Mouse (Mus musculus) forebrain, embryonic 12.5 days (tissue): ENCODE data around the gene Mbtps2. TPM values are rescaled to one million over a fixed set of nuclear protein-coding genes. Genes with fewer than 3 reads are reported as not detected.

ENCODE experiments used
- ATAC-seq: fragments of 200-750 bp; cut with Nextera tagmentation; 2 replicates; pipeline ENCODE4 v1.8.0; 2017; ENCODE audit warnings: moderate TSS enrichment; ENCODE audit not compliant: low FRiP score
- H3K27ac ChIP-seq: fragments of 300-500 bp; sonication (generic); 2 replicates; pipeline ENCODE4 v1.5.1; 2016; ENCODE audit warnings: mild to moderate bottlenecking
- H3K27me3 ChIP-seq: fragments of 300-500 bp; sonication (generic); 2 replicates; pipeline ENCODE4 v1.6.1; 2016; ENCODE audit warnings: mild to moderate bottlenecking
- H3K36me3 ChIP-seq: fragments of 300-500 bp; sonication (generic); replicated peaks from 2 replicates; pipeline ENCODE4 v1.6.1; 2016; ENCODE audit warnings: mild to moderate bottlenecking
- H3K4me1 ChIP-seq: fragments of 300-500 bp; sonication (generic); 2 replicates; pipeline ENCODE4 v1.6.1; 2016
- H3K4me2 ChIP-seq: fragments of 300-500 bp; sonication (generic); 2 replicates; pipeline ENCODE4 v1.6.1; 2016; ENCODE audit warnings: mild to moderate bottlenecking, moderate library complexity
- H3K4me3 ChIP-seq: fragments of 300-500 bp; sonication (generic); replicated peaks from 2 replicates; pipeline ENCODE4 v1.5.1; 2016; ENCODE audit warnings: mild to moderate bottlenecking
- H3K9ac ChIP-seq: fragments of 300-500 bp; sonication (generic); 2 replicates; pipeline ENCODE4 v1.6.1; 2016; ENCODE audit warnings: mild to moderate bottlenecking
- H3K9me3 ChIP-seq: fragments of 300-500 bp; sonication (generic); 2 replicates; pipeline ENCODE4 v1.6.1; 2016
- WGBS: fragments of 180-500 bp; shearing (Covaris S2); methylation state at CpG from one replicate; pipeline ENCODE4 v1.1.7; 2016; 5-methylcytosine and 5-hydroxymethylcytosine counted together
- polyA plus RNA-seq: library from polyadenylated mRNA; unstranded; fragments of >200 nt; fragmentation: Nextera tagmentation; extraction: Ambion mirVana; gene quantifications from 2 replicates; pipeline ENCODE4 v1.2.1, GENCODE M21; 2016

The Mbtps2 gene
- polyA plus RNA-seq: 25.3 and 25.4 TPM in 2 replicates

DNA sequence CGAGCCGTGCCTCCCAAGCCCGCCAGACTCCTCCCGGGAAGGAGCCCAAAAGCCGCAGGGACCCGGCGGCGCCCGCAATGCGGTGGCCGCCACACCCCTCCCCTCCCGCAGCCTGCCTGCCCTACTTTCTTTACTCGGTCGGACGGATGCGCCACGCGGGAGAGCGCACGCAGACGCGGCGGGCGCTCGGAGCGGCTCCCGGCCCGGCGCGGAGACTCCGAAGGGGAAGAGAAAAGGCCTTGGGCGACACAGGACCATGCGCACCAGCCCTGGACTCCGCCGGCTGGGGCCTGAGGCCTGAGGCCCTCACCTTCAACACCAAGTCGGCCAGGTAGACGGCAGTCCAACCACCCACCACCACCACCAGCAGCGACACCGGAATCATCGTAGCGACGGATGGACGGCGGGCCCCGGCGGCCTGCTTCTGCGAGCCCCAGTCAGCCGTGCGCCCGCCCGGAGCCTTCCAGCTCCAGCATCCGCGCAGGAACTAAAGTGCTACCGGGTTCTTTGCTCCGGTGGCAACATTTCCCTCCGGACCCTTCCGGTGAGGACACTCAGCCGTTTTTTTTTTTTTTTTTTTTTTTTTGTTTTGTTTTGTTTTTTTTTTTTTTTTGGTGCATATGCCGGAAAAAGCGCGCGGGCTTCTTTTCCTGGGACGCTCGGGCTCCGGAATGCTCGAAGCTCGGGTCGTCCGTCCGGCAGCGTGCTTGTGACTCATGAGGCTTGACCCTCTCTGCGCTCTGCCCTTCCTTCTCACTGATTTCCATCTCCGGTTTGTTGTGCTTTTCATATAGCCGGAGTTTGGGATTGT lies at the start of gene Mbtps2:
Gene Mbtps2 (minus strand): TSS at position 530 of the 811 bp plus-strand sequence.
- ATAC-seq: peak; percentile 88
- no peaks in the 10 kb centered on the region for H3K27me3 ChIP-seq
- peak within 1 kb of the TSS; percentile 69 for H3K9ac ChIP-seq
- peak within 1 kb of the TSS; percentile 88 for H3K27ac ChIP-seq
- WGBS: 16% methylated on average over 71 of the region's 74 CpGs
- peak within 1 kb of the TSS; percentile 60 for H3K4me3 ChIP-seq
- H3K36me3 ChIP-seq: no peaks in the 10 kb centered on the region
- no peaks in the 10 kb centered on the region for H3K9me3 ChIP-seq
- peaks cover 4% of the 10 kb centered on the region for H3K4me1 ChIP-seq
- H3K4me2 ChIP-seq: peak within 1 kb of the TSS; percentile 51

DNA sequence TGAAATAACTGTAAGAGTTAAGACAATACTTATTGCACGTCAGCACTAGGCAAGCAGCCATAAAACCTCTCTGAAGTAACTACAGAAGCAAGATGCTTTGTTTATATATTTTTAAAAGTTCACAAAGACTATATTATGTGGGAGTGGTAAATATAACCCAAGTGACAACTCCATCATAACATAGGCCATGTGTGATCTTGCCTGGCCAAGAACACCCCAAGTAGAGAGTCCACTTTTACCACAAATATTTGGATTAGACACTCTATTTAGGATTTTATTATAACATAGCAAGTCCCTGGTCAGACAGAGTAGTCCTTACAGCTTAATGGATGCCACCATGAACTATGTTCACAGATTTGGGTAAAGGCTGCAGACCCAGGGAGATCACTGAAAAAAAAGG lies 47.9 kb upstream of the Mbtps2 start:
- Histone ChIP-seq H3K27ac (no peak overlapping the region), H3K4me2 (no peak overlapping the region), H3K4me1 (no peaks in the 10 kb centered on the region), H3K36me3 (no peaks in the 10 kb centered on the region), H3K4me3 (no peak overlapping the region), H3K9ac (no peak overlapping the region), H3K9me3 (no peaks in the 10 kb centered on the region), H3K27me3 (no peaks in the 10 kb centered on the region)
- ATAC-seq: no peak
- 80% methylated on average over 1 of the region's 1 CpGs for WGBS

DNA sequence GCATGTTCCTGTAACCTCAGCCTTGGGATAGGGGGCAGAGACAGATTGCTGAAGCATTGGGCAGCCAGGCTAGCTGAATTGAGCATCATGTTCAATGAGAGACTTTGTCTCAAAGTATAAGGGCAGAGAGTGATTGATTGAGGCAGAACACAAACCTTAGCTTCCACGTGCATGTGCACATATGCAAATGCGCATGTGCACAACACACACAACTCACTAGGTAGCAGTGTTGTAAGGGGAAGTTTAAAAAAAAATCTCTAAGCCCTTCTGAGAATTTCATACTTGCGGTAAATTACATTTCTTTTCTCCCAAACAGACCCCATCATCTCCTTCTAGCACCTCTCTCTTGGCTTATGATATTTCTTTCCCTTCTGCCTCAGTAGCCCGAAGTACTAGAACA lies 46.2 kb upstream of the Mbtps2 start:
- H3K4me3 ChIP-seq: no peak overlapping the region
- no peak overlapping the region for H3K9ac ChIP-seq
- H3K9me3 ChIP-seq: no peaks in the 10 kb centered on the region
- H3K36me3 ChIP-seq: no peaks in the 10 kb centered on the region
- ATAC-seq: no peak
- 71% methylated on average over 4 of the region's 4 CpGs for WGBS
- no peak overlapping the region for H3K4me2 ChIP-seq
- no peaks in the 10 kb centered on the region for H3K27me3 ChIP-seq
- H3K4me1 ChIP-seq: no peaks in the 10 kb centered on the region
- H3K27ac ChIP-seq: no peak overlapping the region

DNA sequence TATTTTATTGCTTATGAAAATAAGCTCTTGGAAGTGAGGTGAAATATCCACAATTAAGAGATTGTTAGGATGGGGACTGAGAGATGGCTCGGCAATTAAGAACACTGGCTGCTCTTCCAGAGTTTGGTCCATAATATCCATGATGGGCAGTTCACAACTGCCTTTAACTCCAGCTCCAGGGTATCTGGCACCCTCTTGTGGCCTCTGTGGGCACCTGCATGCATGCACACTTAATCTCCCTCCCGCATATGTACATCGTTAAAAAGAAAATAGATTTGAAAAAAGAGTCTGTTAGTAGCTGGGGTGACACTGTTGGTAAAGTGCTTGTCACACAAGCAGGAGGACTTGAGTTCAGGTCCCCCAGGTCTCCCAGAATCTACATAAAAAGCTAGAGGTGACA lies 45.8 kb upstream of the Mbtps2 start:
- Histone ChIP-seq H3K4me2 (no peak overlapping the region), H3K9me3 (no peaks in the 10 kb centered on the region), H3K9ac (no peak overlapping the region), H3K27ac (no peak overlapping the region), H3K4me1 (no peaks in the 10 kb centered on the region), H3K4me3 (no peak overlapping the region), H3K36me3 (no peaks in the 10 kb centered on the region), H3K27me3 (no peaks in the 10 kb centered on the region)
- WGBS: 27% methylated on average over 3 of the region's 3 CpGs
- peak; percentile 64; the same call in 1 of the 2 replicates for ATAC-seq

DNA sequence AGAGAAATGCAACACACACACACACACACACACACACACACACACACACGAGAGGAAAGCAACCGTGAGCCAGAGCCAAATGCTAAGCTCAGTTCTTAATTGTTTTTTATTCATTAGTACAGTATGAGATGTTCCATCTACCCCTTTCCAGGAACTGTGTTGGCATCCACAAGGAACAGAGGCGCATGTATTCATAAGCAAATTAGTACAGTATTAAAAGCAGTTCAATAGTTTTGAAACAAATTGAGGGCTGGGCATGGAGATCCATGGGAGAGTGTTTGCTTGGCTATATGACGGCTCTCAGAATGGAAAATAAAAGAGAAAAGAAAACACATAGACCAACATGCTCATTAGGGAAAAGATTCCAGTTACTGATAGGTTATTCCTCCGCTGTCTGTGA lies 44.3 kb upstream of the Mbtps2 start:
- H3K4me1 ChIP-seq: no peaks in the 10 kb centered on the region
- no peak overlapping the region for H3K27ac ChIP-seq
- no peaks in the 10 kb centered on the region for H3K9me3 ChIP-seq
- H3K36me3 ChIP-seq: no peaks in the 10 kb centered on the region
- 61% methylated on average over 5 of the region's 5 CpGs for WGBS
- H3K27me3 ChIP-seq: no peaks in the 10 kb centered on the region
- H3K9ac ChIP-seq: no peak overlapping the region
- no peak overlapping the region for H3K4me3 ChIP-seq
- no peak for ATAC-seq
- no peak overlapping the region for H3K4me2 ChIP-seq

DNA sequence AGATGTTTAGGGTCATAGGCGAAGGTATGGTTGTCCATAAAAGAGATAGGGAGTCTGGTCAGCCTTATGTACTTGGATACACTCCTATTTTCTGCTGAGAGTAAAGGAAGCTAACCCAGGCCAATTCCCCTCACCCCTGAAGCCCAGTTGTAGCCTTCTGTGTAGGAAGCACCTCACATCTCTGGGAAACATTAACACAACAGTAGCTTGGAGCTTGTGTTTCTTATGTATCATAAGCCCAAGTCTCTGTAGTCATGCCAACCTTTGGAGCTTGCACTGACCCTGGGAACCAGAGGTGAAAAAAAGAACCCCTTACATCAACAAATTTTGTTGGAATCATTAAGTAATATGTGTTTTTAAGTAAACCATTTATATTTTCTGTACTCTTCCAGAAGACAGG lies 38.7 kb upstream of the Mbtps2 start:
- Histone ChIP-seq H3K9ac (no peak overlapping the region), H3K4me1 (no peaks in the 10 kb centered on the region), H3K4me2 (no peak overlapping the region), H3K4me3 (no peak overlapping the region), H3K27me3 (no peaks in the 10 kb centered on the region), H3K9me3 (no peaks in the 10 kb centered on the region), H3K36me3 (no peaks in the 10 kb centered on the region), H3K27ac (no peak overlapping the region)
- WGBS: 73% methylated on average over 1 of the region's 1 CpGs
- ATAC-seq: no peak

DNA sequence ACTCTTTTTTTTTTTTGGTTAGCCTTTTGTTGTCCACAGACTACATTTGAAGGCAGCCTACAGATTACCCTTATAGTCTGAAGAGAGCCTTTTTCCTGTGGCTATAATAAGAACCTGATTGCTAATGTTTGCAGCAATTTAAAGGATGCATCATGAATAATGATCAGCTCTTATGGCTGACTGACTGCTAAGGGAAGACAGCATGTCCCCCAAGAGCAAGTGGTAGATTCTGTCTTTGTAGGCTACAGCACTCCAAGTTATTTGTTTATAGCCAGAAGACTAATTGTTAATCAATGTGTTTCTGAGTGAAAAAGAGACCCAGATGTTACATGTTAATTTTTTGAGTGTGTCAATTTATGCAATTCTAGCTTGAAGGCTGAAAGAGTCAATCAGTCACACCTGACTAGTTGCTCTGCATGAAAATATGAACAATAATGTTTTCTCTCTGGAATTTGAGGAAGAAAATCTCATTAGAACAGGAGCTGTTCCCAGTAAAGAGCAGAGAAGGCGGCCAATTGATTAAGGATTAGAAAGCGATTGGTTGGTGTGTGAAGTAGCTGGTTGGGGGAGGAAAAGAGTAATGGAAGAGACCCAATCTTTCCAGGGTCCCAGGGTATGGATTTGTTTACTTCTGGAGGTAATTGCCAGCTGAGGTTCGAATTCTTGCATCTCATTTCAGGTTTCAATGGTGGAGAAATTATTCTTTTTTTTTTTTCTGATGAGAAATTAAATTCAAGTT lies 35.3 kb upstream of the Mbtps2 start:
- Histone ChIP-seq H3K4me2 (no peak overlapping the region), H3K36me3 (no peaks in the 10 kb centered on the region), H3K9me3 (no peaks in the 10 kb centered on the region), H3K4me3 (no peak overlapping the region), H3K4me1 (no peaks in the 10 kb centered on the region), H3K9ac (no peak overlapping the region), H3K27me3 (no peaks in the 10 kb centered on the region), H3K27ac (0 out of 2 replicates have a peak overlapping the region, but pooled peaks have one; percentile 31)
- peak; percentile 60; the same call in 1 of the 2 replicates for ATAC-seq
- 37% methylated on average over 3 of the region's 3 CpGs for WGBS

DNA sequence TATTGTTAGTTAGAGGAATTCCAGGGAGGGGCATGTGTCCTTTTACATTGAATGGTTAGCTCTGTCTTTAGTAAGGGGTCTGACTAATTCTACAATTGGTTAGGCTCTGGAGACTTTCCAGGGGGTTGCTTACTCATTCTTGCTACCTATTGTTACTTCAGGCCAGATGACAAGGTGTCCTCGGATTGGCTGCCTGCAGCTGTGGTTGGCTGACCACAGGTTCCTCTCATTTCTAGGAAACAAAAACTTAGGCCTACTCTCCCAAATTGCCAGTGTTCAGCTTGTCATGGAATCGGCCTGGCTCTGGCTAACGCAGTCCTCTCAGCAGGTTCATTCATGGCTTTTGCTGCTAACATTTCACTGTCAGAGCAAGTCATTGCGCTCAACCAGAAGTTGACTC lies 31.8 kb upstream of the Mbtps2 start:
- Histone ChIP-seq H3K4me3 (no peak overlapping the region), H3K27ac (no peak overlapping the region), H3K36me3 (no peaks in the 10 kb centered on the region), H3K9ac (no peak overlapping the region), H3K4me1 (no peaks in the 10 kb centered on the region), H3K4me2 (no peak overlapping the region), H3K9me3 (no peaks in the 10 kb centered on the region), H3K27me3 (no peaks in the 10 kb centered on the region)
- no peak for ATAC-seq
- WGBS: 64% methylated on average over 4 of the region's 4 CpGs

DNA sequence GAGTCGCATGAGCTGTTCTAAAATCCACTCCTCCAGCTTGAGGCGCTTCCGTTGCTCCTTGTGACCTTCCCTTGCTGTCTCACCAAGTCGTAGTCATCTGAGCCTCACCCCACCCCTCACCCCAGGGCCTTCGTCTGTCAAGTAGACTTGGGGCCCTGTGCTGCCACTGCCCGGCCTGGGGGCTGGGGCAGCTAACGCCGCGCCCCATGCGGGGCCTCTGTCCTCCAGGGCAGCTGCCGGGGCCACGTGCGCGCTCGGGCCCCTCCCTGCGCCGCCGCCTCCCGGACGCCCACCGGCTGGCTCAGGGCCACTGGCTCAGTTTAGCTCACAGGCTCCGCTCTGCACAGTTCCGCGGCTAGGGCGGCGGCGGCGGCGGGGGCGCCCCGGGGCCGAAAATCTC lies 14.4 kb upstream of the Mbtps2 start:
- Histone ChIP-seq H3K27me3 (no peaks in the 10 kb centered on the region), H3K4me1 (no peaks in the 10 kb centered on the region), H3K36me3 (no peaks in the 10 kb centered on the region), H3K27ac (no peak overlapping the region), H3K9ac (no peak overlapping the region), H3K4me3 (no peak overlapping the region; the same call in 1 of the 2 replicates), H3K4me2 (peak overlapping the region; percentile 41), H3K9me3 (no peaks in the 10 kb centered on the region)
- no peak for ATAC-seq
- WGBS: 31% methylated on average over 32 of the region's 32 CpGs

DNA sequence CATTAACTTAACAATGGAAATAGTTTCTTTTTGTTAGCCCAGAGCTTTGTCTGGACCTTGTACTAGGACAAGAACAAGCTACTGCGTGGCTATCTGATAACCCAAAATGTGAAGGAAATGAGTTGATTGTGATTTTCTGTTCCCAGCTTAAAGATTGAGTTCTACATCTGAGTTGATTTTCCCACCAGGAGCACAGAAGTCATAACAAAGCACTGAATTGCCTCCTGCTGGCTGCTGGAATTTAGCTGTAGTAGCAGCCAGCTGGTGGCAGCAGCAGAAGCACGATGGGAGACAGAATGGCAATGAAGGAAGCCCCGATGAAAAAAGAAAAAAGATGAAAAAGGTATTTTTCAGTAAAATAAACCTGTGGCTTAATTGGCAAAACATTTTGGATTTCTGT lies 2.9 kb upstream of the Mbtps2 start:
- no peaks in the 10 kb centered on the region for H3K9me3 ChIP-seq
- no peaks in the 10 kb centered on the region; the same call in 1 of the 2 replicates for H3K4me1 ChIP-seq
- no peak overlapping the region for H3K4me2 ChIP-seq
- H3K4me3 ChIP-seq: no peak overlapping the region
- 12% methylated on average over 3 of the region's 3 CpGs for WGBS
- no peak overlapping the region for H3K9ac ChIP-seq
- no peaks in the 10 kb centered on the region for H3K27me3 ChIP-seq
- no peaks in the 10 kb centered on the region for H3K36me3 ChIP-seq
- no peak overlapping the region for H3K27ac ChIP-seq
- ATAC-seq: no peak

DNA sequence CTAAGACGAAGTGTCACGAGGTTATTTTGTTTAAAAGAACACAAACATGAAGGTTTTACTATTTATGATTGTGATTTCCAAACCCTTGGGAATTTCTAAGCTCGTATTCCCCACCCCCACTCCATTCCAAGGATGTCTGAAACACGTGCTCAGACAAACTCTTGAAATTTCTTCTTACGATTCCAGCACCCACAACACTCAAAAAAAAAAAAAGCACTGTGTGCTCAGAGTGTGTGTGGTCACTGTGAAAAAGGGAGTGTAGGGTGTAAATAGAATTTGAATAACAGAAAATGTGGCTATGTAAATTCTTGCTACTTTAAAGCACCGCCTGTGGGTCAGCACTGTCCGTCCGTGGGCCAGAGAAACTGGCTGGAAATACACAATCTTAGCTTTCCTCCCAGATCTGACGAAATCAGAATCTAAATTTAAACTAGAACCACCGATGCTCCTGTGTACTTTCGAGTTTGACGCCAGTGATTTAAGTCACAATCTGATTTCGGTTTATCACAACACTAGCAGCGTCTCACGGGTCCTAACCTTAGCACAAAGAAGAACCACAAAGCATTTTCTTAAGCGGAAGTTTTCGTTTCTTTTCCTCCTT lies 830 bp downstream of the Mbtps2 start:
- H3K36me3 ChIP-seq: no peaks in the 10 kb centered on the region
- peak overlapping the region; percentile 69 for H3K9ac ChIP-seq
- H3K4me3 ChIP-seq: peak overlapping the region; percentile 60
- WGBS: 21% methylated on average over 17 of the region's 17 CpGs
- no peaks in the 10 kb centered on the region for H3K9me3 ChIP-seq
- H3K27me3 ChIP-seq: no peaks in the 10 kb centered on the region
- ATAC-seq: peak; percentile 18; the same call in 1 of the 2 replicates
- H3K4me2 ChIP-seq: peak overlapping the region; percentile 51
- peak overlapping the region; percentile 88 for H3K27ac ChIP-seq
- H3K4me1 ChIP-seq: peaks cover 4% of the 10 kb centered on the region

DNA sequence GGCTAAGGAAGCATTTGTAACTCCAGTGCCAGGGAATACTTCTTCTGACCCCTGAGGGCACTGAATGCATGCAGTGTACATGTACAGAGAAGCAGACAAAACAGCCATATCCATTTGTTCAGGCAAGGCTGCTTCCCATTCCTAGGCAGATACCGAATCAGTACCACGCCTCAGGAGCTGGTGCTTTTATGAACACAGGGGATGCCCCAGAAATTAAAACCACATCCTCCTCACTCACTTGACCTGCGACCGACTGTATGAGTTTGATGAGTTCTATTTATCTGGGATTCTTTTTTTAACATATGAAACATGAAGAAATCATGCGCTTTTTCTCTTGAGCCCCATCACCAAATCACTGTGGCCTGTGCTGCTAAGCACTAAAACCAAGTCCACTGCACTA lies 1.7 kb downstream of the Mbtps2 start:
- Histone ChIP-seq H3K27ac (no peak overlapping the region), H3K9me3 (no peaks in the 10 kb centered on the region), H3K4me1 (peaks cover 4% of the 10 kb centered on the region), H3K27me3 (no peaks in the 10 kb centered on the region), H3K4me2 (peak overlapping the region; percentile 51), H3K36me3 (no peaks in the 10 kb centered on the region), H3K4me3 (peak overlapping the region; percentile 60), H3K9ac (peak overlapping the region; percentile 69; the same call in 1 of the 2 replicates)
- 83% methylated on average over 5 of the region's 5 CpGs for WGBS
- no peak for ATAC-seq
